Mouse (Mus musculus): ENCODE data around the gene Atrn.

The Atrn gene

GRCm38 (mm10) chr2:130905751-130906583 is at the start of gene Atrn, which contains the start of gene 4930402H24Rik:
TSS of gene Atrn (plus strand) at chr2:130906495.
TSS of gene 4930402H24Rik (minus strand) at chr2:130906406.
- DNase-seq = peak; percentile 96

GRCm38 (mm10) chr2:130862091-130862490 is 44.2 kb upstream of the Atrn start:
- DNase-seq = no peak

- DNase-seq = no peak
These were observed 35.4 kb upstream of the Atrn start for GRCm38 (mm10) chr2:130870916-130871315.

- DNase-seq = no peak
These were observed 28.9 kb upstream of the Atrn start for GRCm38 (mm10) chr2:130877376-130877775.

GRCm38 (mm10) chr2:130886983-130887382 is 19.3 kb upstream of the Atrn start:
- no peak for DNase-seq

- DNase-seq = no peak
These were observed 18.8 kb upstream of the Atrn start for GRCm38 (mm10) chr2:130887456-130887855.

- DNase-seq = no peak
These were observed 9.4 kb upstream of the Atrn start for GRCm38 (mm10) chr2:130896944-130897343.

GRCm38 (mm10) chr2:130897856-130898255 is 8.4 kb upstream of the Atrn start:
- DNase-seq = no peak

GRCm38 (mm10) chr2:130898783-130899182 is 7.5 kb upstream of the Atrn start:
- DNase-seq = no peak

- no peak for DNase-seq
These were observed 455 bp downstream of the Atrn start for GRCm38 (mm10) chr2:130906584-130907315.

- DNase-seq = no peak
These were observed 5.4 kb downstream of the Atrn start for GRCm38 (mm10) chr2:130911691-130912090.

- DNase-seq = no peak
These were observed 8.6 kb downstream of the Atrn start for GRCm38 (mm10) chr2:130914873-130915272.

GRCm38 (mm10) chr2:130916521-130917147 is 10.3 kb downstream of the Atrn start:
- no peak for DNase-seq

- no peak for DNase-seq
These were observed 11.4 kb downstream of the Atrn start for GRCm38 (mm10) chr2:130917686-130918085.

GRCm38 (mm10) chr2:130919062-130919593 is 12.8 kb downstream of the Atrn start:
- no peak for DNase-seq

GRCm38 (mm10) chr2:130924950-130925349 is 18.7 kb downstream of the Atrn start:
- no peak for DNase-seq

- no peak for DNase-seq
These were observed 21.7 kb downstream of the Atrn start for GRCm38 (mm10) chr2:130928031-130928430.

GRCm38 (mm10) chr2:130928530-130928929 is 22.2 kb downstream of the Atrn start:
- DNase-seq = no peak

- DNase-seq = no peak
These were observed 23.7 kb downstream of the Atrn start for GRCm38 (mm10) chr2:130929994-130930393.

GRCm38 (mm10) chr2:130932865-130933264 is 26.6 kb downstream of the Atrn start:
- DNase-seq = no peak

- DNase-seq = no peak
These were observed 43.5 kb downstream of the Atrn start for GRCm38 (mm10) chr2:130949781-130950180.

GRCm38 (mm10) chr2:130950548-130950947 is 44.3 kb downstream of the Atrn start:
- DNase-seq = peak; percentile 82

- no peak for DNase-seq
These were observed 52.6 kb downstream of the Atrn start for GRCm38 (mm10) chr2:130958906-130959305.
